Mouse (Mus musculus): ENCODE measurements around the gene Cfap43. TPM values are rescaled to one million over a fixed set of nuclear protein-coding genes. Genes with fewer than 3 reads are reported as not detected.

Cfap43 gene
- total and polyA plus RNA-seq, 2 experiments from 2014 or later, result 2.8 TPM

DNA sequence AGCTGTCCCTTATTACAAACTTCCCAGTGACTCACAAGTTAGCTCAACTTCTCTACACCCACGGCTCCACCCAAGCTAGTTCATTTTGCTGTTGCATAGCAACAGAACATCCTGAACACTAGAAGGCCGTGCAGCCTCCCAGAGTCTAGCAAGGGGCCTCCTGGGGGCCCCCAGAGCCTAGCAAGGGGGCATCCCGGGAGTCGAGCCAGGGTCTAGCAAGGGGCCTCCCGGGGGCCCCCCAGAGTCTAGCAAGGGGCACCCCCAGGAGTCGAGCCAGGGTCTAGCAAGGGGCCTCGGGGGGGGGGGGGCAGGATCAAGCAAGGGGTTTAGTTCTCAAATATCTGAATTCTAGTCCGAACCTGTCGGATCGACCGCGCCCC is 188.4 kb downstream of the Cfap43 start:
- H3K4me1 ChIP-seq (ENCODE audit: insufficient read depth, low read length), result 0 out of 2 replicates have a peak, but pooled peaks cover 5% of the 10 kb centered on the region
- peak overlapping the region; percentile 96 for H3K27ac ChIP-seq
- peak overlapping the region; percentile 74 for H3K4me3 ChIP-seq (ENCODE audit: low read length)
- no peaks in the 10 kb centered on the region for H3K27me3 ChIP-seq (ENCODE audit: insufficient read depth, low read length)
- H3K36me3 ChIP-seq (ENCODE audit: insufficient read depth, low read length), result peaks cover 16% of the 10 kb centered on the region
- no peak for TF ChIP-seq CTCF (IDR thresholded peaks at IDR 0.05; ENCODE audit: low read depth)
- DNase-seq (ENCODE audit: low spot score) (peak; percentile 75), ATAC-seq (peak; percentile 28)
- WGBS, result 1% methylated on average over 12 of the region's 12 CpGs
- peak overlapping the region; percentile 84 for H3K4me2 ChIP-seq (ENCODE audit: low read depth, low read length)
- peak overlapping the region; percentile 77 for H3K9ac ChIP-seq (replicated peaks; ENCODE audit: low read length)
- H3K9me3 ChIP-seq (ENCODE audit: low read length), result no peaks in the 10 kb centered on the region

DNA sequence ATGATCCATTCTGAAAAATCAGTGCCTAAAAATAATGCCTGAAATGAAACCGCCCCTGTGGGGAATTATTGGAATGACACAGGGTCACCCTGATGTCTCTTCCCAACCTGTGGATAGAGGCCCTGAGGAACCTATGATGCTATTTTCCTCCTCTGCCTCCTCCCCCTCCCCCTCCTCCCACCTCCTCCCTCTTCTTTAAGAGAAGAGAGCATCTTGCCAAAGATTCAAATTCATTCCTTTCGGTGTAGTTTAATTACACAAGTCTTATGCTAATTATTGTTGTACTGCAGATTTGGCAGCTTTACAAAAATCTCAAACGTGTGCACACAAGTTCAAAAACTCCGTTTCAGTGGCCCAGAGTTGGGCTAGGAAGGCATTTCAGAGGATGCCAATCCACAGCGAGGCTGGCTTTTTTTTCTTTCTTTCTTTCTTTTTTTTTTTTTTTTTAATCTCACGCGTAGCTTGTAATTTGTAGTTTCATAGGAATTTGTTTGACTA is 193.4 kb downstream of the Cfap43 start:
- peak; percentile 5 for DNase-seq (ENCODE audit: low spot score)
- no peaks in the 10 kb centered on the region for H3K27me3 ChIP-seq (ENCODE audit: insufficient read depth, low read length)
- TF ChIP-seq CTCF (IDR thresholded peaks at IDR 0.05; ENCODE audit: low read depth), result no peak
- WGBS, result 43% methylated on average over 7 of the region's 7 CpGs
- no peak overlapping the region for H3K9ac ChIP-seq (replicated peaks; ENCODE audit: low read length)
- H3K4me1 ChIP-seq (ENCODE audit: insufficient read depth, low read length), result 0 out of 2 replicates have a peak, but pooled peaks cover 4% of the 10 kb centered on the region
- no peaks in the 10 kb centered on the region for H3K36me3 ChIP-seq (ENCODE audit: insufficient read depth, low read length)
- no peak for ATAC-seq
- no peak overlapping the region for H3K4me3 ChIP-seq (ENCODE audit: low read length)
- H3K9me3 ChIP-seq (ENCODE audit: low read length), result no peaks in the 10 kb centered on the region
- H3K27ac ChIP-seq, result no peak overlapping the region
- H3K4me2 ChIP-seq (ENCODE audit: low read depth, low read length), result no peak overlapping the region

DNA sequence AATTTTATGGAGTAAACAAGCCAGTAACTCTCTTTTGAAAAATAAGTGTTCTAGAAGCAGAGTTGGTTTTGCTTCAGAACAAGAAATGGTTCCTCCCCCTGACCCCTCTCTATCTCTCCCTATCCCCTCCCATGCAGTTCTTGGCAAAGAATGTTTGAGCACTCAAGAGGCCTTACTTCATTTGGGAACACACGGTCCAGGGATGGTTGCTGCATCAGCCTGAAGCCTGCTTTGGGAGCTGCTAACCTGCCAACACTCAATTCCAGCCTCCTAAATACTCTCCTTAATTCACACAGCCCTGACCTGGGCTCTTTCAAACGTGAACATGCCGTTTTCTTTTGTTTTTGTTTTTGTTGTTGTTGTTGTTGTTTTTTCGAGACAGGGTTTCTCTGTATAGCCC is 194.2 kb downstream of the Cfap43 start:
- H3K4me1 ChIP-seq (ENCODE audit: insufficient read depth, low read length), result no peaks in the 10 kb centered on the region
- no peaks in the 10 kb centered on the region for H3K36me3 ChIP-seq (ENCODE audit: insufficient read depth, low read length)
- no peak overlapping the region for H3K4me2 ChIP-seq (ENCODE audit: low read depth, low read length)
- no peaks in the 10 kb centered on the region for H3K27me3 ChIP-seq (ENCODE audit: insufficient read depth, low read length)
- DNase-seq (ENCODE audit: low spot score) (no peak), ATAC-seq (no peak)
- no peak for TF ChIP-seq CTCF (IDR thresholded peaks at IDR 0.05; ENCODE audit: low read depth)
- no peaks in the 10 kb centered on the region for H3K9me3 ChIP-seq (ENCODE audit: low read length)
- H3K27ac ChIP-seq, result no peak overlapping the region
- no peak overlapping the region for H3K9ac ChIP-seq (replicated peaks; ENCODE audit: low read length)
- no peak overlapping the region for H3K4me3 ChIP-seq (ENCODE audit: low read length)
- WGBS, result 77% methylated on average over 4 of the region's 4 CpGs

DNA sequence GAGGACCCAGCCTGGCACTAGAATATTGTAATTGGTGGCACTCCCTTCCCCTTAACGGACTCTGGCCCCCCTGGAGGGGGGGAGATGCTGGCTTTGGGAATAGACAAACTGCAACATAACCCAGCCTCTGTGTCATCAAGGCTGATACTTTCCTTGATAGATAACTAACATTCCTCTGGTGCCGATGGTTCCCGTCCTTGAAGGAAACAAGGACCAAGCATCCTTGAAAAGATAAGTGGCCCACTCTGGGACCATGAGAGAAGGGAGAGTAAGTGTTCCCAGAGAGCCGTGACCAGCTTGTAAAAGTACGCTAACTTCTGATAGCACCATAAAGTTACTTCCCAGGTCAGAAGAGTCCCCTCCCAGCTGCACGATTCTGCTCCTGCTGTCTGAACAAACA is 196.6 kb downstream of the Cfap43 start:
- 79% methylated on average over 6 of the region's 6 CpGs for WGBS
- H3K27me3 ChIP-seq (ENCODE audit: insufficient read depth, low read length), result no peaks in the 10 kb centered on the region
- H3K4me1 ChIP-seq (ENCODE audit: insufficient read depth, low read length), result no peaks in the 10 kb centered on the region
- DNase-seq (ENCODE audit: low spot score), result no peak
- no peak overlapping the region for H3K4me3 ChIP-seq (ENCODE audit: low read length)
- H3K4me2 ChIP-seq (ENCODE audit: low read depth, low read length), result no peak overlapping the region
- H3K36me3 ChIP-seq (ENCODE audit: insufficient read depth, low read length), result no peaks in the 10 kb centered on the region
- H3K9me3 ChIP-seq (ENCODE audit: low read length), result no peaks in the 10 kb centered on the region
- no peak for TF ChIP-seq CTCF (IDR thresholded peaks at IDR 0.05; ENCODE audit: low read depth)
- ATAC-seq, result no peak
- no peak overlapping the region for H3K27ac ChIP-seq
- no peak overlapping the region for H3K9ac ChIP-seq (replicated peaks; ENCODE audit: low read length)

DNA sequence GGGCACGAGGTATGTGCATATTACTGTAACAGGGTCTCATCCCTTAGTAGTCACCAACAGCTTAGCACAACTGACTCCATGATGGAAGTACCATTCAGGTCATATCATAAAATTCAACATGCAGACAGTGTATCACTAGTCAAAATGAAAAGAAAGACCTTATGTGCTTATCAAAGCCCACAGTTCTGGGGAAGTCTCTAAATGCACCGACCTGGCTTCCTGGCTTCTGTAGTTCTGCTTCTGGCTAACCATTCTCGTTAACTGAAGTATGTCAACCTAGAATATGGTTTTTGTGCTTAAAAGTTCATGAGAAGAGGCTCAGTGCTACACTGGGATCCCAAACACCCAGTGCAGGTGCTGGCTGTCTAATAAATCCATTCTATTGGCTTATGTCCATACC is 199.9 kb downstream of the Cfap43 start:
- H3K4me1 ChIP-seq (ENCODE audit: insufficient read depth, low read length), result no peaks in the 10 kb centered on the region
- no peak overlapping the region for H3K4me2 ChIP-seq (ENCODE audit: low read depth, low read length)
- ATAC-seq, result no peak
- no peaks in the 10 kb centered on the region for H3K36me3 ChIP-seq (ENCODE audit: insufficient read depth, low read length)
- no peaks in the 10 kb centered on the region for H3K27me3 ChIP-seq (ENCODE audit: insufficient read depth, low read length)
- TF ChIP-seq CTCF (IDR thresholded peaks at IDR 0.05; ENCODE audit: low read depth), result no peak
- no peak overlapping the region for H3K4me3 ChIP-seq (ENCODE audit: low read length)
- WGBS, result 89% methylated on average over 3 of the region's 3 CpGs
- no peak overlapping the region for H3K27ac ChIP-seq
- H3K9ac ChIP-seq (replicated peaks; ENCODE audit: low read length), result no peak overlapping the region
- no peaks in the 10 kb centered on the region for H3K9me3 ChIP-seq (ENCODE audit: low read length)
- DNase-seq (ENCODE audit: low spot score), result no peak

DNA sequence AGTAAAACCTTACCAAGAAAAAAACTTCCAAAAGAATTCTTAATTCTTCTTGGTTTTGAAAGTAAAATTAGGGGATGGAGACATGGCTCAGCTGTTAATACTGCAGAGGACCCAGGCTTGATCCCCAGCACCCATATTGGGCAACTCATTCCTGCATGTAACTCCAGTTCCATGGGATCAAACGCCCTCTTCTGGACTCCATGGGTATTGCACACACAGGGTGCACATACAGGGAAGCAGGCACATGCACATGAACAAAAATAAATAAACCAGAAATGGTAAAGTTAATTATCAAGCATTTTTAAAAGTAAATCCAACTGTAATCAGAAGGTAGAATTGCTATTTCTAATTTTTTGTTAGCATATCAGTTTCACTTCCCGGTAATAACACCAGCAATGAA is 202.9 kb downstream of the Cfap43 start:
- 63% methylated on average over 2 of the region's 2 CpGs for WGBS
- H3K4me2 ChIP-seq (ENCODE audit: low read depth, low read length), result no peak overlapping the region

DNA sequence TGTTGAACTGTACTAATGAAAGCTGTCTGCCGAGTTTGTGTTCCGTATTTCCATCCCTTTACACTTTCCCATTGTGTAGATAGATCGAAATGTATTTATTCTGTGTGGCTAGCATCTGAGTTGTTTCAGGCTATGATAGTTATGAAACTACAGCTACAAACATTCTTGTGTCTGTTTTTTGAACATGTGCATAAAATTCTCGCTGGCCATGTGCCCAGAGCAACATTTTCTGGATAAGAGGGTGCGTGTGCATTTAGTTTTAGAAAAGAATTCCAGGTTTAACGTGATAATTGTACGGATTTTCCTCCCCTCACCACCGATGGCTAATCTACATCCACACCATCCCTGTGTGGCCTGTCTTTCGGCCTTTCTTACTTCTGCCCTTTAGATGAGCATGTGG is 205.6 kb downstream of the Cfap43 start:
- no peaks in the 10 kb centered on the region for H3K4me1 ChIP-seq (ENCODE audit: insufficient read depth, low read length)
- 80% methylated on average over 9 of the region's 9 CpGs for WGBS
- no peaks in the 10 kb centered on the region for H3K9me3 ChIP-seq (ENCODE audit: low read length)
- H3K4me3 ChIP-seq (ENCODE audit: low read length), result no peak overlapping the region
- DNase-seq (ENCODE audit: low spot score) (no peak), ATAC-seq (no peak)
- no peak overlapping the region for H3K9ac ChIP-seq (replicated peaks; ENCODE audit: low read length)
- no peak overlapping the region for H3K27ac ChIP-seq
- no peaks in the 10 kb centered on the region for H3K36me3 ChIP-seq (ENCODE audit: insufficient read depth, low read length)
- TF ChIP-seq CTCF (IDR thresholded peaks at IDR 0.05; ENCODE audit: low read depth), result no peak
- H3K4me2 ChIP-seq (ENCODE audit: low read depth, low read length), result no peak overlapping the region
- H3K27me3 ChIP-seq (ENCODE audit: insufficient read depth, low read length), result no peaks in the 10 kb centered on the region

More for the DNA sequence above, 202.9 kb downstream of the Cfap43 start:
- peak; percentile 21; the same call in 1 of the 2 replicates for TF ChIP-seq CTCF (IDR thresholded peaks at IDR 0.05; ENCODE audit: low read depth)
- Histone ChIP-seq H3K36me3 (ENCODE audit: insufficient read depth, low read length) (no peaks in the 10 kb centered on the region), H3K9ac (replicated peaks; ENCODE audit: low read length) (no peak overlapping the region), H3K4me1 (ENCODE audit: insufficient read depth, low read length) (no peaks in the 10 kb centered on the region), H3K9me3 (ENCODE audit: low read length) (no peaks in the 10 kb centered on the region), H3K4me3 (ENCODE audit: low read length) (no peak overlapping the region), H3K27me3 (ENCODE audit: insufficient read depth, low read length) (no peaks in the 10 kb centered on the region), H3K27ac (no peak overlapping the region)
- DNase-seq (ENCODE audit: low spot score) (no peak), ATAC-seq (no peak)
